Mouse (Mus musculus) hematopoietic multipotent progenitor cell, adult 10-12 weeks (in vitro differentiated cells): Measurements from ENCODE around the gene Mad2l2. TPM values are rescaled to one million over a fixed set of nuclear protein-coding genes. Genes with fewer than 3 reads are reported as not detected.

Experiments
- polyA plus RNA-seq: library from polyadenylated mRNA; stranded (reverse); fragments of >175 nt; gene quantifications from 2 replicates; pipeline ENCODE4 v1.2.3, GENCODE M21; 2012; ENCODE audit warnings: low replicate concordance

The Mad2l2 gene
- 9.8 and 19.3 TPM in 2 replicates for polyA plus RNA-seq

DNA sequence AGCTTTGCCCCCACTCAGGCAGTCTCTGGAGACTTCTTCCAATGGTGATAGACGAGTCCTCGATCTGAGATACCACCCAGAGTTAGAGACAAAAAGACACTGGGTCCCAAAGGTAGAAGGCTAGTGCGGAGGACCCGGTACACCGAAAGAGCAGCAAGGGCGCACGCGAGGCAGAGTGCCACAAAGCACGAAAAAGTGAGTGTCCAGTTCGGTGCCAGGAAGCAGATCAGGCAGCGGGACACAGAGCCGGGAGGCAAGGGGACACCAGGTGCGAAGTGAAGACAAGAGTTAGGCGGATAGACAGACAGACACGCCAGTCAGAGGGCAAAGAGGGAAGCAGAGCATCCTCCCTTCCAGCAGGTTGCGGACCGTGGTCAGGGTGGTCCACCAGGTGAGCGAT lies at the start of gene Mad2l2:
Gene Mad2l2 (plus strand): TSS at position 252 of the 400 bp plus-strand sequence.

DNA sequence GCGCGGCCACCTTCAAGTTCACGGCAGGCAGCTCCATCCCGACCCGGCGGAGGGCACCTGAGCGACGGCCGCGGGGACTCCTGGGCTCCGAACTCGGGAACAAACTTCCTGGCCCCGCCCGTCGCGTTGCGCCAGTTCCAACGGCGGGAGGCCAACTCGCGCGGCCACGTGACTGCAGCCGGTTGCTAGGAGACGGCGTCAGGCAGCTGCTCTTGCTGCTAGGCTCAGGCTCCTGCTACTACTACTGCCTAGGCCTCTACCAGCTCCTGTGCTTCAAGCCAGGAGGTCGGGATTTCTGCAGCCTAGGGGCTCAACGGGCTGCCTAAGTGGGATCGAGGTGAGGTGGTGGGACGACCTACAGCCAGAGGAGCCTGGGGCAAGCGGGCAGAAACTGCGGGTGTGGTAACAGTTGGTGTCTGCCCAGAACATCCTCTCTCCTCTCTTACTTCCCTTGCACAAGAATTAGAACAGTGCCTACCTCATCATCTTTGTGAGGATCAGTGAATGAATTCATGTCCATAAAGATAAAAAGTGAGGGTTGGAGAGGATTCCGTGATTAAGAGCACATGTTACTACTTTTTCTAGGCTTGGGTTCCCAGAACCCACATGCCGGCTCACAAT lies 42.2 kb upstream of the Mad2l2 start, which contains the start of gene Agtrap:
Gene Agtrap (minus strand): TSS at position 125 of the 621 bp plus-strand sequence.

DNA sequence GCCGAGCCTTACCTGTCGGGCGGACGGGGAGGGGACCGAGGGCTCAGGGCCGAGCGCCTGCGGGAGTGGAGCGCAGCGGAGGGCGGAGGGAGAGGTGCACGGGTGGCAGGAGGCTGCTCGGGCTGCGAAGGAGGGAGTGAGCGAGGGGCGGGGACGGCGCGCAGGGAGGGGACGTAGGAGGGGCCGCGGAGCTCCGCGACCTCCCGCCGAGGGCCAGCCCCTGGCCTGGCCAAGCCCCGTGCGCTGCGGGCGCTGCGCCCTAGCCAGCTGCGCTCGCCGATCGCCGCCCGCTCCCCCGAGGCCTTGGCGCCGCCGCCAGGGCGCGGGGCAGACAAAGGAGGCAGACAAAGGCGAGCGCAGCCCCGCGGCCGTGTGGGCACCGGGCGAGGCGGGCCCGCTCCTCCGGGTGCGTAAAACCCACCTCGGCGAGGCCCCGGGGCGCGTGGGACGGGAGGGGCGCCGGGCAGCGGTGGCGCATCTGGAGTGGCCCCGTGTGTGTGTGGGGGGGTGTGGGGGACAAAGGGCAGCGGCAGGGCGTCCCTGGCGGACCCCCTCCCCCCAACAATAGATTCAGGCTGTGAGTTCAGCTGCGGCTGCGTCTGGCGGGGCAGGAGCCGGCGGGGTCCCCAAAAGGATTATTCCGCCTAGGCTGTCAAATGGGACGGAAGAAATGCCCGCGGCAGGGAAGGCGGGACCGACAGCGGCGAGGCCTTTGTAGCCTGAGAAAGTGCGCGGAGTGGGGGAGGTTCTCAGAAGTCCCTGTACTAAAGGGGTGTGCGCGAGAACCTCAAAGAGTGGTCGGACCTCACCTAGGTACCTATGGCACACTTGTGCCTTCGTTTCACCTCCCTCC lies 603 bp downstream of the Mad2l2 start, which contains the start of gene Draxin:
Gene Draxin (minus strand): TSS at position 138 of the 853 bp plus-strand sequence.

DNA sequence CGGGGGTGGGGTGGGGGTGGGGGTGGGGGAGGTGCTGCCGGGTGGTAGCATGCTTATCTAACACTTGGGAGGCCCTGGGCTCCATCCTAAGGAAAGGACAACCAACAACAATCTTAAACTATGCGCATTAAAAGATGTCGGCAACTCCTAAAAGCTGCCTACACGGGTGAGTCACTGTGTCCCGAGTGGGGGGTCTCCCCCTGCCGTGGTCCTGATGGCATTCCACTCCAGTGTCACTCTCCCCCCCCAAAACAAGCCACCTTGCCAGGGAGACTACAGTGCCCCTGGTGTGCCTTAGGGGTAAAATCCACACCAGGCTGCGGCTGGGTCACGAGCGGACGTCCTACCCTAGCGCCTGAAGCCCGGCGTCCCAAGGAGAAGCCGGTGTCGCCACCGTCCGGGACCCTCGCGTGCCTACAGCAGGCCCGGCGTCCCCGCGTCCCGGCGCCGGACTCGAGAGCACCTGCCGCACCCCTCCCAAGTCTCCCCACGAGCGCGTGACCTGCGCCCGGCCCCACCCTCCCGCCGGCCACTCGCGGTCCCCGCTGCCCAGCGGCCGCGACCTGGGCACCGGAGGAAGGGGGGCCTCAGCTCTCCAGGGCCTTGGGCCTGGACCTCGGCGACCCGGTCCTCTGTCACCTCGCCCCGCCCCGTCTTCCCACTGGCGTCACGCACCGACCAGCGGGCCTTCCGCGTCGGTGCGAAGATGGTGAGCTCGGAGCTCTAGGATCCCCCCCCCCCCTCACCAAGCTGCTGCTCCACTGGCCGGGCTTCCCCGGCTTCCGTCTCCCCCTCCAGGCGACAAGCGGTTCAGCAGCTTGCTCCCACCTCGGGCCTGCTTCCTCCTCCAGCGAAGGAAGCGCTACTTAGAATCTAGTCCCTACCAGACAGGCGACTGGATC lies 21.3 kb downstream of the Mad2l2 start, which contains the start of gene Fbxo6:
Gene Fbxo6 (minus strand): TSS at position 874 of the 902 bp plus-strand sequence.

DNA sequence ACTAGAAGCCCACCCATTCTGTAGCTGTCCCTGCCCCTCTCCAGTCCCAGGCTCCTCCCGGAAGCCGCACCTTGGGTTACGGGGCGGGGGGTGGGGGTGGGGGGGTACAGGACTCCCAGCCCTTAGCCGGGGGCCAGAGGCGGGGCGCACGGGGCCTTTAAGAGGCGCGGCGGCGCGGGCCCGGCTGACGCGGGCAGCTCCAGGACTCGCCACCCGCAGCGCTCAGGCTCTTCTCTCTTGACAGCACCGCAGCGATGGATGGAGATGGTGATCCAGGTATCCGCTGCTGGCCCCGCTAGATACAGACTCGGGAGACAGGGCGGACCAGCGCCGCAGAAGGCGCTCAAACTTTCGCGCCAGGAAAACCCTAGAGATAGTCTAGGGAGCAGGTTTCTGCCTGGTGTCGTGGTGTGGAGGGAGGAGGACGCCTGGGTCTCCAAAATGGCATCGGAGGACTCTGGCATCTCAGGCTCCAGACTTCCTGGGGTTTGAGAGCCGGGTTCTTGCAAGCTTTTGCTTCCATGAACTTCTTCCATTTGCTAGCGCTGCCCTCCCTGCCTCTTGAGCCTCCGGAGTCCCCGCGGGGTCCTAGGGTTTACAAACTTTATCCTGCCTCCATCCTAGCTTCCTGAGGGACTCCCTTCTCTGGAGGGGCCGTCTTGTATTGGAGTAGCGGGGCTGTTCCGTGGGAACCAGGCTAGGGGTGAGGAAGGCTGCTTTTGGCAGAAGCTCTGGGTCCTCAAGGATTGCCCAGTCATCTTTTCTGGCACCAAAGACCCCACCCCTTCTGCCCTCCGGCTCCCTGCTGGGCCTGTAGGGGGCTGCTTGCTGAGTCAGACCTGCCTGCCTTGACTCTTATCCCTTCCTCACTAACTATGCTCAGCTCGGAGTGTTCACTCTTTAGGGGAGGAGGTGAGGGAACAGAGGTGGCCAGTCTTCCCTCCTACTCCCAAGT lies 30.5 kb downstream of the Mad2l2 start, which contains the start of the genes Fbxo44 and Fbxo2:
Gene Fbxo44 (minus strand): TSS at position 47 of the 955 bp plus-strand sequence.
Gene Fbxo2 (plus strand): TSS at position 186 of the 955 bp plus-strand sequence.

Other genes starting within 250 kb of the Mad2l2 start
- gene Mfn2, start 225.7 kb upstream of the Mad2l2 start, polyA plus RNA-seq = 13.6 and 22.1 TPM in 2 replicates
- gene Plod1, start 193.6 kb upstream of the Mad2l2 start, polyA plus RNA-seq = 11.9 and 12.5 TPM in 2 replicates
- gene 2510039O18Rik, start 189.5 kb upstream of the Mad2l2 start, polyA plus RNA-seq = 141 and 142 TPM in 2 replicates
- not detected in 2 replicates for gene Nppb, start 144.6 kb upstream of the Mad2l2 start, polyA plus RNA-seq
- not detected in 2 replicates for gene Nppa, start 129.7 kb upstream of the Mad2l2 start, polyA plus RNA-seq
- gene Clcn6, start 91.6 kb upstream of the Mad2l2 start, polyA plus RNA-seq = 4.8 and 5.6 TPM in 2 replicates
- gene Mthfr, start 91.3 kb upstream of the Mad2l2 start, polyA plus RNA-seq = 12.5 and 17.2 TPM in 2 replicates
- gene Agtrap, start 42.4 kb upstream of the Mad2l2 start, polyA plus RNA-seq = 8.4 and 16.3 TPM in 2 replicates
- gene Draxin, start 314 bp downstream of the Mad2l2 start, polyA plus RNA-seq = 0.10 and 0.12 TPM in 2 replicates
- 19.3 and 30.5 TPM in 2 replicates for gene Fbxo6, start 21.8 kb downstream of the Mad2l2 start, polyA plus RNA-seq
- 4.3 and 5.4 TPM in 2 replicates for gene Fbxo44, start 30.1 kb downstream of the Mad2l2 start, polyA plus RNA-seq
- 0.41 TPM in 1 of 2 replicates, not detected in the other for gene Fbxo2, start 30.2 kb downstream of the Mad2l2 start, polyA plus RNA-seq
- gene Disp3, start 157.6 kb downstream of the Mad2l2 start, polyA plus RNA-seq = 0.02 and 0.07 TPM in 2 replicates